Mouse (Mus musculus) hindbrain, postnatal 0 days (tissue): ENCODE data around the gene Wapl. TPM values are rescaled to one million over a fixed set of nuclear protein-coding genes. Genes with fewer than 3 reads are reported as not detected.

ENCODE experiments used
- ATAC-seq: fragments of 200-750 bp; cut with Nextera tagmentation; 2 replicates; pipeline ENCODE4 v1.8.0; 2017; ENCODE audit warnings: mild to moderate bottlenecking, moderate TSS enrichment, moderate library complexity
- DNase-seq: peaks from one replicate; pipeline ENCODE4 v3.0.0-alpha.2; 2015; ENCODE audit warnings: low spot score
- H3K27ac ChIP-seq: fragments of 300-500 bp; sonication (generic); 2 replicates; pipeline ENCODE4 v1.5.1; 2014; ENCODE audit warnings: mild to moderate bottlenecking
- H3K27me3 ChIP-seq: fragments of 300-500 bp; sonication (generic); 2 replicates; pipeline ENCODE4 v1.6.1; 2014; ENCODE audit warnings: low read length, mixed read lengths; ENCODE audit not compliant: insufficient read depth
- H3K36me3 ChIP-seq: fragments of 300-500 bp; sonication (generic); 2 replicates; pipeline ENCODE4 v1.6.1; 2014; ENCODE audit warnings: low read length, mixed read lengths; ENCODE audit not compliant: insufficient read depth
- H3K4me1 ChIP-seq: fragments of 300-500 bp; sonication (generic); 2 replicates; pipeline ENCODE4 v1.6.1; 2014; ENCODE audit warnings: antibody characterized with exemption, low read length, mixed read lengths; ENCODE audit not compliant: insufficient read depth
- H3K4me2 ChIP-seq: fragments of 300-500 bp; sonication (generic); 2 replicates; pipeline ENCODE4 v1.6.1; 2014; ENCODE audit warnings: low read depth, mild to moderate bottlenecking, low read length, moderate library complexity, mixed read lengths
- H3K4me3 ChIP-seq: fragments of 300-500 bp; sonication (generic); 2 replicates; pipeline ENCODE4 v1.5.1; 2014; ENCODE audit warnings: low read length
- H3K9ac ChIP-seq: fragments of 300-500 bp; sonication (generic); replicated peaks from 2 replicates; pipeline ENCODE4 v1.6.1; 2014; ENCODE audit warnings: mild to moderate bottlenecking, low read length, moderate library complexity, mixed read lengths
- H3K9me3 ChIP-seq: fragments of 300-500 bp; sonication (generic); 2 replicates; pipeline ENCODE4 v1.6.1; 2016; ENCODE audit warnings: low read length, mixed read lengths
- CTCF ChIP-seq: IDR thresholded peaks from 2 replicates; pipeline ENCODE4 v1.5.1; 2016; ENCODE audit warnings: antibody characterized with exemption, control low read depth, low read depth
- WGBS: fragments of 180-500 bp; shearing (Covaris S2); extraction: QIAGEN DNeasy Blood & Tissue Kit; methylation state at CpG from one replicate; pipeline ENCODE4 v1.1.7; 2014; 5-methylcytosine and 5-hydroxymethylcytosine counted together
- polyA plus RNA-seq: library from polyadenylated mRNA; unstranded; fragments of >200 nt; fragmentation: Nextera tagmentation; extraction: Ambion mirVana; gene quantifications from 2 replicates; pipeline ENCODE4 v1.2.1, GENCODE M21; 2015
- total RNA-seq: library from RNA; depleted of rRNA; stranded (reverse); fragments of >200 nt; gene quantifications from 2 replicates; pipeline ENCODE4 v1.2.3, GENCODE M21; 2014; rRNA removed

Wapl gene
- total and polyA plus RNA-seq, 2 experiments from 2014 or later: 11.9 to 16.8 TPM

- DNase-seq (no peak), ATAC-seq (0 out of 2 replicates have a peak, but pooled peaks have one; percentile 22)
- Histone ChIP-seq H3K4me3 (no peak overlapping the region), H3K4me2 (no peak overlapping the region), H3K9ac (no peak overlapping the region), H3K9me3 (no peaks in the 10 kb centered on the region), H3K27me3 (no peaks in the 10 kb centered on the region), H3K27ac (no peak overlapping the region), H3K36me3 (no peaks in the 10 kb centered on the region), H3K4me1 (no peaks in the 10 kb centered on the region)
- 85% methylated on average over 7 of the region's 7 CpGs for WGBS
- no peak for TF ChIP-seq CTCF
These were observed 105.0 kb downstream of the Wapl start for GRCm38 (mm10) chr14:34778760-34779159.

- Histone ChIP-seq H3K9ac (no peak overlapping the region), H3K4me2 (no peak overlapping the region), H3K27ac (no peak overlapping the region), H3K4me3 (no peak overlapping the region), H3K4me1 (no peaks in the 10 kb centered on the region), H3K36me3 (no peaks in the 10 kb centered on the region), H3K9me3 (no peaks in the 10 kb centered on the region), H3K27me3 (no peaks in the 10 kb centered on the region)
- no peak for TF ChIP-seq CTCF
- ATAC-seq: no peak
- WGBS: 81% methylated on average over 1 of the region's 1 CpGs
- no peak for DNase-seq
These were observed 119.8 kb downstream of the Wapl start for GRCm38 (mm10) chr14:34793406-34794037.

Other genes with a start within 250 kb of the Wapl start
- 52.5 and 53.8 TPM in 2 replicates for gene Bmpr1a, start 170.6 kb upstream of the Wapl start, total RNA-seq
- 20.6 and 21.1 TPM in 2 replicates for gene Bmpr1a, start 170.6 kb upstream of the Wapl start, polyA plus RNA-seq
- gene 9230112D13Rik, start 151.1 kb upstream of the Wapl start, total RNA-seq: not detected in 2 replicates
- gene 9230112D13Rik, start 151.1 kb upstream of the Wapl start, polyA plus RNA-seq: not detected in 2 replicates
- gene Ldb3, start 85.2 kb upstream of the Wapl start, total RNA-seq: 1.6 and 1.7 TPM in 2 replicates
- gene Ldb3, start 85.2 kb upstream of the Wapl start, polyA plus RNA-seq: 1.3 and 1.4 TPM in 2 replicates
- not detected in 2 replicates for gene Opn4, start 73.8 kb upstream of the Wapl start, total RNA-seq
- 0.14 TPM in 1 of 2 replicates, not detected in the other for gene Opn4, start 73.8 kb upstream of the Wapl start, polyA plus RNA-seq
- 33.7 and 36.7 TPM in 2 replicates for gene Grid1, start 146.2 kb downstream of the Wapl start, total RNA-seq
- gene Grid1, start 146.2 kb downstream of the Wapl start, polyA plus RNA-seq: 8.1 and 8.6 TPM in 2 replicates